Mouse (Mus musculus) stomach, postnatal 0 days (tissue): ENCODE data around the gene Car12.

Experiments
- CTCF ChIP-seq: IDR thresholded peaks from 2 replicates; pipeline ENCODE4 v1.5.1; 2016; ENCODE audit warnings: antibody characterized with exemption, low read depth, mild to moderate bottlenecking, moderate library complexity
- EP300 ChIP-seq: optimal IDR thresholded peaks from 2 replicates; pipeline ENCODE3; 2016; ENCODE audit warnings: antibody characterized with exemption

DNA sequence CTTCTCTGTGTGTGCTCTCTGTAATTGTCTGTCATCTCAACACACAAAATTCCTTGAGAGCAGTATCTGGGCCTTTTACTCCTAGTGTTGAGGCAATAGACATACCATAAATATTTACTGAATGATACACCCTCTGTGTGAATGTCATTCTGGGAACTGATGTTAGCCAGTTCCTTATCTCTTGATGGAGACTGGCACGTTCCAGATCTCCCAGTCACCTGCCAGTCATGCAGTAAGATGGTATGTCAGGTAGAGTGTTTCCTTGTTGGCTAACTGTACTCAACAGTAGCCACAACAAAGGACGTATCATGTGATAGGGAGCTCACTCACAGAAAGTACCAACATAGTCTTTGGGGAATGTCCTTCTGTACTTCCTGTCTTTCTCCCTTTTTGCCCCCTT lies 39.7 kb upstream of the Car12 start:
- TF ChIP-seq EP300 (no peak), CTCF (no peak)
